Mouse (Mus musculus): ENCODE data around the gene Cd68.
"Not testable (repeated sequence)": the region's sequence is repeated elsewhere in the genome, so short reads cannot be mapped to it uniquely, and the experiment has no call there.

The Cd68 gene

DNA sequence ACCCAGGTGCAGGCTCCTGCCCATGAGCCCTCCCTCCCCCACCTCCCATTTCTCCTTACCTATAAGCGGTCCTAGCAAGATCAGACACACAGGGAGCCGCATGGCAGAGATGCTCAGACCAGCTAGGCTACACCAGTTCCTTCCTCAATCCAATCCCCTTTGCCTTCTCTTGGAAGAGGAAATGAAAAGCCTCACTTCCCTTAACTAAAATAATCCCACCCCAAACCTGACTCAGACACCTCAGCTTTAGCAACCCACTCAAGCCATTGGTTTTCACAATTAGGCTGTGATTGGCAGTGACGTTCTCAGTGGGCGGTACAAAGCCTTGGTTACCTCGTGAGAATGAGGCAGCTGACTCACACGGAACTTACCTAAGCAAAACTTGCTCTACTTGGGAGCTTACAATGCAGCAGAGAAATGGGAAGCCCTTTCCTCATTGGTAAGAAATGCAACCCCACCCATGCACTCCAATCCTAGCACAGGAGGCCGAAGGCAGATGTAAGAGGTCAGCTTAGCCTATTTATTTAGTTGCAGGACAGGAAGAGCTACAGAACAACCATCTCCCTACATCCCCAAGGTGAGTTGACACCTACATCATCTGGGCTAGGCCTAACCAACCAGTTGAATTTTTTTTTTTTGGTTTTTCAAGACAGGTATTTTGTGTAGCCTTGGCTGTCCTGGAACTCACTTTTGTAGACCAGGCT is at the start of gene Cd68:
Gene Cd68, minus strand, starts transcription at position 193 of the 704 bp plus-strand sequence.
- DNase-seq (ENCODE audit: inconsistent ontology term), result no peak

DNA sequence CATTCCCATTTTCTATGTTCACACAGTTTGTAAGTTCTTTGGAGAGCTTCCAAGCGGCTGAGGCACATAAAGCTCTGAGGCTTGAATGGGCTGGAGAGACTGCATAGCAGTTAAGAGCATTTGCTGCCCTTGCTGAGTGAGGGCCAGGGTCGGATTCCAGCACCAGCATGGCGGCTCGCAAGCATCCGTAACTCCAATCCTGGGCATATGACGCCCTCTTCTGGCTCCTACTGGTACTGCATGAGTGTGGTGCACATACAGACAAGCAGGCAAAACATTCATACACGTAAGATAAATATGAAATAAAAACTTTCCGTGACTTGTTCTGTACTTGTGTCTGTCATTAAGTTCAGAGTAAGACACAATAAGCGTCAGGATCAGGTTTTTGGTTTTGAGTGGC is 49.5 kb upstream of the Cd68 start:
- DNase-seq (ENCODE audit: inconsistent ontology term), result no peak

DNA sequence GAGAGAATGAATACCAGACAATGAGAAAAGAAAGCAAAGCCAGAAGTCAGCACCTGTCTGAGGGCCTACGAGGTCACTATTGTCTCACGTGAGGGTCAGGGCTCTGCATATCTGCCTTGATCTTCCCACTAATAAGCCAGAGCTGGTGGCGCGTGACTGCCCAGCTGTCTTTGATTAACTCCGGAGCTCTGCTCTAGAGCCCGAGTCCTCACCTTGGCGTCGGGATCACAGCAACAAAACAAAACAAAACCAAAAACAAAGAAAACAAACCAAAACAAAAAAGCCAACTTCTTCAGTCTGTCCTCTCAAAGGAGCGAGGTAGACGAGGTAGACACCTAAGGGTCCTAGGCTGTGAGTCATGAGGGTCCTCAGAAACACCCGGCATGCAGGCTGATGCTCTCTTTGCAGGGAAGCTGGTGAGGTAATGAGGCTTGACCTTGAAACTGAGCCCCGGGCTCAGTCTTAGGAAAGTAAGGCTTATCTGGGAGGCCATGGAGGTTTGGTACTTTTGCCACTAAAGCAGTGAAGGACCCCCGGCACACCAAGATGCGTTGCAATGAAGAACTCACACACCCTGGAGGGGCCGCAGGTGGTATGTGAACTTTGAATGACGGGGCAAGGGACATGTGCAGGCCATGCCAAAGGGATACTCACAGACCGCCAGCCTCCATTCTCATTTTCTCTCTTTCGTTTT is 48.8 kb upstream of the Cd68 start:
- no peak for DNase-seq (ENCODE audit: inconsistent ontology term)

DNA sequence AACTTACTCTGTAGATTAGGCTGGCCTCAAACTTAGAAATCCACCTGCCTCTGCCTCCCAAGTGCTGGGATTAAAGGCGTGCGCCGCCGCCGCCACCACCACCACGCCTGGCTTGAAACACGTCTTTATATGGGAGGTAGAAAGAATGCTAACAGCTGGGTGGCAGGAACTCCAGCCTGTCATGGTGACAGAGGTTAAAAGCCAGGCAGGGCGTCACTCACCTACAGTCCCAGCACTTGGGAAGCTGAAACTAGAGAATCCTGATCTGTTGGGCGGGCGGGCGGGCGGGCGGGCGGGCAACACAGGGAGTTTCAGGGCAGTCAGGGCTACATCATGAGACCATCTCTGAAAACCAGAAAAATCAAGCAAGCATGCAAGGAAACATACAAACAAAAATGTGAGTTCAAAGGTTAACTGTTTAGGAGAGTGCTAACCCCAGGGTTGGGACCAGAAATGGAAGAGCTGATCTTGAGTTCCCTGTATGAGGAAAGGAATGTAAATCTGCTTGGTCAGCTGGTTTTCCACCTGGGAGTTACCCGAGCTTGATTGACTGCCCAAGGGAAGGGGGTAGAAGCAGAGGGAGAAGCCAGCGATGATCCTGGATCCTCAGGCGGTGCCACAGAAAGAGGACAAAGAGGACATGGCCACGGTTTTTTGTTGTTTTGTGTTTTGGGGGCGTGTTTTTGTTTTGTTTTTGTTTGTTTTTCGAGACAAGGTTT is 47.2 kb upstream of the Cd68 start:
- no peak for DNase-seq (ENCODE audit: inconsistent ontology term)

DNA sequence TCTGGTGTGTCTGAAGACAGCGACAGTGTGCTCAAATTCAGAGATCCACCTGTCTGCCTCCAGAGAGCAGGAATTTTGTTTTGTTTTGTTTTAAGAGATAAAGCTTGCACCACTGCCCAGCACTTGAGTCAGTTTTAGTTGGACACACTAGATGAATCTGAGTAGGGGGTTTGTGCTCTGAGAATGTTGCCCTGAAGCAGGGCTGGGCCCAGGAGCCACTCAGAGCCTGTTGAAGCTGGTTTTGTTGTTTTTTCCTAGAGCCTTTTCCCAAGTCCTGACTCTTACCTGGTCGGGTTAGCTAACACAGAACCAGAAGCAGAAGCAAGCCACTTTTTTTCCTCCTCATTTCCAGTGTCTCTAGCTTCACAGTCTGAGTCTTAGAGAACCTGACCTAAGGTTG is 45.1 kb upstream of the Cd68 start:
- no peak for DNase-seq (ENCODE audit: inconsistent ontology term)

DNA sequence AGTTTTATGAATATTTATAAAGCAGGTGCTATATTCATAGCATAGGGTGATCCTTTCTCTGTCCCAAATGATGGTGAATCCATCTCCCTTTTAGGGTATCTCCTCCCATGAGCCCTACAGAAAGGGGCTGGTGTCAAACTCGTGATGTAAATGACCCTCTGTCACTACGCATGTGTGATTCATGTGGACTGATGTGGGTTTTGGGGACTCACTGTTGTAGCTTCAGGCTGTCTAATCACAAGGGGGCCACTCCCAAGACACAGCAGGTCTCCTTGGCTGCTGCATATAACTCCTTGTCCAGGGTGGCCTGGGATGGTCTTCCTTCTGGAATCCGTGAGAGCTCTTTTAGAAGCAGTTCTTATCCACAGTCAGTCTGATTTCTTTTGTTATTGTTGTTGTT is 44.5 kb upstream of the Cd68 start:
- DNase-seq (ENCODE audit: inconsistent ontology term), result no peak

DNA sequence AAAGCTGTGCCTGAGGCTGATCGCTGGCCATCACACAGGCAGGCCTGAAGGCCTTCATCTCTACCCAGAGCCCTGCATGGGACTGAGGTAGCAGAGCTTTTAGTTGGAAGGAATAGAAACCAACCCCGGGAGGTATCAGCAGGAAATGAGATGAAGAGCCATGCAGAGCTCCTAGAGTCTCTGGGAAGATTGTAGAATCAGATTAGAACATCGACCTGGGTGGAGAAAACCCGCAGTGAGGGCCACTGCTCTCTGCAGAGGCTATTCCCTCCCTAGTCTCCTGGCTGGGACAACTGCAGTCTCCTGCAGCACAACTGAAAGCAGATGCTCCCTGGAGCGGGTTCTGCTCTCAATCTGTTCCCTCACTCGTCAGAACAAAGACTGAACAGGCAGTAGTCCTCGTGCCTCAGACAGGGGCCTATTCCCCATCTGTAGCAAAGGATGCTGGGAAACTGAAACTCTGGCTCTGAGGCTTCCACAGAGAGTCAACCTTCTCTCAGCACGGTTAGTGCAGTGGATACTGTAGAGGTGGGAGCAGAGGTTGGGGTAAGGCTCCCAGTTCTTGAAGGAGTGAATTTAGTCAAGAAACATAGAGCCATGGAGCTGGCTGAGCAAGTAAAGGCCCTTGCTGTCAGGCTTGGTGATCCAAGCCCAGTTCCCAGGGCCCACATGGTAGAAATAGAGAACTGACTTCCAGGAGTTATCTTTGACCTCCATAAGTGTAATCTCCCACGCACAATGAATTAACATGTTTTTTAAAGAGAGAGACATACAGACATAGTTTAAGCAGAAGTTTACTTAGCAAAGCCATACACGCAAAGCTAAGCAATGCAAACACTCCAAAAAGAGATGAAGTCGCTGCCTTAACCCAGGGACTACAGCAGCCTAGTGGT is 43.8 kb upstream of the Cd68 start:
- no peak for DNase-seq (ENCODE audit: inconsistent ontology term)

DNA sequence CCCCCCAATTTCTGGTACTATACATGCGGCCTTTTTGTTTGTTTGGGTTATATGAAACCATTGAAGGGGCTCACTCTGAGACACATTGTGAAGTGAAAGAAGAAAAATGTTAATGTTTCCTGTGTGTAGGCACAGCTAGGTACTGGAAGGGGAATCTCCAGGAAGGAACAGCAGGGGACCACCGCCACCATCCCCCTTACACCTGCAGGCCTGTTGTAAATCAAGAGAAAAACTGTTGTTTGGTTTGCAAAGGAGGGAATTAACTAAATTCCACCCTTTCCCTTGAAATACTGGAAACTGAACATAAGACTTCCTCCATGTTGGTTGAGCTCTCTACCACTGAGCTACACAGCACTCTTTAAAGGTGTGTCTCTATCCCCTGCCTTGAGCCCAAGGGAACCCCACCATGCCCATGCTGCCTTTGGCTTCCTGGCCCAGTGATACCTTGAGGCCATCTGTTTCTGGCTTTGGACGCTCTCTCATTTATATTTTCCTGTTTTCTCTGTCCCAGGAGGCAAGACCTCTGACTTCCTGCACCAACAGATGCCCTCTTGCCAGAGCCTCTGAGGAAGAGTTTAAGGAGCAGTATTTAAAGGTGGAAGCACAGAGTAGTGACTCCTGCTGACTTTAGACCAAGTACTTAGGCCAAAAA is 42.8 kb upstream of the Cd68 start:
- no peak for DNase-seq (ENCODE audit: inconsistent ontology term)

DNA sequence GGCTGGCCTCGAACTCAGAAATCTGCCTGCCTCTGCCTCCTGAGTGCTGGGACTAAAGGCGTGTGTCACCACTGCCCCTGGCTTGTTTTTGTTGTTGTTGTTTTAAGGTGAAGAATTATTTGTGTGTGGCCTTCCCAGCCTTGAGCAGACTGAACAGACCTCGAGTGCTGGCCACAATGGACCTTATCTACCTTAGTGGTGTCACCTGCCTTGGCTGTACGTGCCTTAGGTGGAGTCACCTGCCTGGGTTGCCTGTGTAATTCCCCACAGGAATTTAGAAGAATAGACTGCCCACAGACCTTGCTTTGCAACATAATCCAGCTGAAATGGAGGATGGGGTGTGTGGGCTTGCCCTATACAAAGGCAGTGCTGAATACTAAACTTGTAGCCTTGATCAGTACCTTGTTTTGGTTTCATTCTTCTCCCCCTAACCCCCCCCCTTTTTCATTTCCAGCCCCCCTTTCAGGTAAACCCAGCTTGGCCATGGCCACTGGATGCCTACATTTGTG is 42.0 kb upstream of the Cd68 start:
- DNase-seq (ENCODE audit: inconsistent ontology term), result no peak

DNA sequence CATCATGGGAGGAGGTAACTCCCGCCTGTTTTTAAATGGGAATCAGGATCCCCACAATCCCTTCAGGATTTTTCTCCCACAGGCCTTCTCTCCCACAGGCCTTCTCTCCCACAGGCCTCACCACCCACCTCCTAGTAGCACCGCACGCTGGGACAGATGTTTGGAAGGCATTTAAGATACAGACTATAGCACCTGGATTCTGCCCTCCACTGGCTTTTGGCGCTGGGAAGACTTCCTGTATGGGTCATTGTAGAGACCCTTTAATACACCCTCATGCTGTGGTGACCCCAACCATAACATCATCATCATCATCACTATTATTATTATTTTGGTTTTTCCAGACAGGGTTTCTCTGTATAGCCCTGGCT is 41.5 kb upstream of the Cd68 start:
- no peak for DNase-seq (ENCODE audit: inconsistent ontology term)

DNA sequence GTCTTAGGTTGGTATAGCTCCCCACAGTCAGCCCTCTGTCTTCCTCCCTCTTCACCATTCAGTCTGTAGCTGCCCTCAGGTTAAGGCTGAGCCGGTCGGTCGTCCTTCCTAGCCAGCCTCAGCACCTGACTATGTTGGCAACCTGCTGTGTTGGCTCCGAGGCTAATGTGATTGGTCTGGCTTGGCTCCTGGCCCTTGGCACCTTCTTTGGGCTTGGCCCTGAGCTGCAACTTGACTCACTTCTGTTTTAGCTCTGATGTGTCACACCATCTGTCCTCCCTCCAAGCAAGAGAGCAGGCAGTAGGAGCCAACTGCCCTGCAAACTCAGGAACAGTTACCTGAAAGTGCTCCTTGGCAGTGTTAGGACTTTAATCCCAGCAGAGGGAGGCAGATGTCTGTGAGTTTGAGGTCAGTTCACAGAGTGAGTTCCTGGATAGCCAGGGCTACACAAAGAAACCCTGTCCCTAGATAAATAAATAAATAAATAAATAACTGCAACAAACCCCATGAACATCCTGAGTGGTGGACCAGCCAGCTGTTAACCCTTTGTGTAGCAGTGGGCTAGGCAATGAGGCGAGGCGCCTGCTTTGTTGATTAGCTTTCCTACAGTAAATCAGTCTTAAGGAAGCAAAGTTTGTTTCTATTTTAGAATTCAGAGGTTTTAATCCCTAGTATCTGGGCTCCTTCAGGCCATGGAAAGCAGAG is 41.0 kb upstream of the Cd68 start:
- peak; percentile 87 for DNase-seq (ENCODE audit: inconsistent ontology term)

DNA sequence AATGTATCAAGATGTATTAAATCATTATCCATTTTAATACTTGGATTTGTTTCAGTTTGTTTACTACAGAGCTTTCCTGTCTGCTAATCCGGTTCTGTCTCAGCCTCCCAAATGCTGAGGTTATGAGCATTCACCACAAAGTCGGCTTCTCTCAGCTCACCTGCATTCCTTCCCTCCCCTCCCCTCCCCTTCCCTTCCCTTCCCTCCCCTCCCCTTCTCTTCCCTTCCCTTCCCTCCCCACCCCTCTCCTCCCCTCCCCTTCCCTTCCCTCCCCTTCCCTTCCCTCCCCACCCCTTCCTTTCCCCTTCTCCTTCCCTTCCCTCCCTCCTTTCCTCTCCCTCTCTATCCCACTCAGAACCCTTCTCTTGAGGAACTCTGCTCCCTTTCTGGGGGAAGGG is 38.7 kb upstream of the Cd68 start:
- DNase-seq (ENCODE audit: inconsistent ontology term), result no peak

DNA sequence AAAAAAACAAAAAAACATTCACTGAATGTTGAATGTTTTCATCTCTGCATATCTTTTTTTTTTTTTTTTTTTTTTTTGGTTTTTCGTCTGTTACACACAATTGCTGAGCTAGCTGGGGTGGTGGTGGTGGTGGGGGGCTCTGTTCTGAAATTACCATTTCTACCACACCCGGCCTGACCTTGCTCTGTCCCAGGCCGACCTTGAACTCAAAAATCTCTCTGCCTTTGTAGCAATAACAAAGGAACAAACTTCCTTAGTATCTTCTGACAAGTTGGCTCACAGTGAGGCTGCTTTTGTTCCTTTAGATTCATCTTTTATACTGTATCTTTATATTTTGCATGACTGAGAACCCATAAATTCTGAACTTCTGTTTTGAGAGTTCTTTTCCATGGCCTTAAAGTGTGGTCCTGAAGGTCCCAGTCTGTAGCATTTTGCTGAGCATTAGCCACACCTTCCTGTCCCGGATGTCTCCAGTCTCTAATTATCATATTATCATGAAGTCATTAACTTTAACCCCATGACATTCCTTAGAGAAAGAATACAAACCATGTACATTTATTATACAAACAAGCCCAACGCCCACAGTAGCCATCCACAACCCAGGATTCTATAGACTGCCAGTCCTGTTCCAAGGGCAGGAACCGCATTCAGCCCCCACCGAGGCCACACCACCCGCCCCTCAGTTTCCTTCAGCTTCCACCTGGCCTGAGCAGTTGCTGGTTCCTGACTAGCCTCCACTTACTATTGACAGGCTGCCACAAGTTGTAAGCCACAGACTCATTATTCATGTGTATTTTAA is 38.1 kb upstream of the Cd68 start:
- DNase-seq (ENCODE audit: inconsistent ontology term), result no peak

DNA sequence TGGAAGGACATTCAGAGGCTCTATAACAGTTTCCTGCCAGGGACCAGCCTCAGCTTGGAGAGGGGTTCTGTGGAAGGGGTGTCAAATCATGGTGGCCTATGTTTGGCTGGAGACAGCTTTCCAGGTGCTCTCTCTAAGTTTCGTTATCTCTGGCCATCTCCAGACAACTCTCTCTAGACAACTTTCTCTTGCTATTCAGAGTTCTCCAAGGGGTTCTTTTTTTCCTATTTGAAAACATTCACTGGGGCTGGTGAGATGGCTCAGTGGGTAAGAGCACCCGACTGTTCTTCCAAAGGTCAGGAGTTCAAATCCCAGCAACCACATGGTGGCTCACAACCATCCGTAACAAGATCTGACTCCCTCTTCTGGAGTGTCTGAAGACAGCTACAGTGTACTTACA is 37.4 kb upstream of the Cd68 start:
- not testable (repeated sequence) for DNase-seq (ENCODE audit: inconsistent ontology term)

DNA sequence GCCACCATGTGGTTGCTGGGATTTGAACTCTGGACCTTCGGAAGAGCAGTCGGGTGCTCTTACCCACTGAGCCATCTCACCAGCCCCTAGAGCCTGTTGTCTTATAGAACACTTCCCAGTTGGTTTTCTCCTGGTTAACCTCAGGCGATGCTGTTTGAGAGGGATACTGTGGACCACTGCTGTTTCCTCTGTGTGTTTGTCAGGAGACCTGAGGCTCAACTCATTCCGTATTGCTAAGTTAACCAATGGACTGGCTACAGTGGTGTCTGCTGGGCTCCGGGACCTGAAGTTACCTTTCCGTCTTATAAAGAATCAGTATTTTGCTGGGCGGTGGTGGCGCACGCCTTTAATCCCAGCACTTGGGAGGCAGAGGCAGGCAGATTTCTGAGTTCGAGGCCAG is 36.9 kb upstream of the Cd68 start:
- not testable (repeated sequence) for DNase-seq (ENCODE audit: inconsistent ontology term)

DNA sequence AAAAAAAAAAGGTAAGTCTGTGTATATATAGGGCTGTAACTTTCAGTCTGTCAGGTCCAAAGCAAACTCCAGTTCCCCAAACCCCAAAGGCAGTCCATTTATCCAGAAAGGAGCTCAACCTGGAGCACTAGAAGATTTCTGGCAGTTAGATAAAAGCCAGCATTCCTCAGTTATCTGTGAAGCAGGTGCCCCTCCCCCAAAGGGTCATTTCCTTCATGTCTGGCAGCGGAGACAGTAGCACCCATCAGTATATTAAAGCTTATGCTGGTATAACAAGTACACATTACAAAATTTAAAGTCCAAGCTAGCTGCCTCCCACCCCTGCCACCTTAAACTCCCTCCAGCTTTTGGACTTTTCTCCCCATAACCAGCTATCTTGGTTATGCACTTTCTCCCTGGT is 33.6 kb upstream of the Cd68 start:
- DNase-seq (ENCODE audit: inconsistent ontology term), result no peak

DNA sequence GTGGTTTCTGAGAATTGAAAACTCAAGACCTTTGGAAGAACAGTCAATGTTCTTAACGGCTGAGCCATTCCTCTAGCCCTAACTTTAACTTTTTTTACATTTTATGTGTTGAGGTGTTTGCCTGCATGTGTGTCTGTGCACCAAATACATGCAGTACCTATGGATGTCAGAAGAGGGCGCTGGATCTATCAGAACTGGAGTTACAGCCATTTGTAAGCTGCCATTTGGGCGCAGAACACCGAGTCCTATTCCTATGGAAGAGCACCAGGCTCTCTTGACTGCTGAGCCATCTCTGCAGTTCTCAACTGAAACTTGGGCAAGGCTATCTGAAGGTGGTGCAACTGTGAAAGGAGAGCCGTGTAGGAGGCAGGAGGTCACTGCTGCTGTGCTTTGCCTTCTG is 32.6 kb upstream of the Cd68 start:
- no peak for DNase-seq (ENCODE audit: inconsistent ontology term)

DNA sequence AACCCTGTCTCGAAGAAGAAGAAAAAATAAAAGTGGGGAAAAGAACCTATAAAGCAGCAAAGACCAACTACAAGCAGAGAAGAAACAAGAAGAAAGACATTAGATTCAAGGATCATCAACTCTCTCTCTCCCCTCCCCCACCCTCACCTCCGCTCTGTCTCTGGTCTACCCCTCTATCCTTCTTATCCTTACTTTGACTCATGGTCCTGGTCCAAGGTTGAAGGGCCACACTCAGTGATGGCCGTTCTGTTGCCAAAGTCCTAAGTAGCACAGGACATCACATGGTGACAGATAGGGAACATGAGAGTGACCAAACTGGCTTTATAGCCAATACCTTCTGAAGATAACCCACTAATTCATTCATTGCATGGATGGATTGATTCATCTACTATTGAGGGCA is 31.4 kb upstream of the Cd68 start:
- DNase-seq (ENCODE audit: inconsistent ontology term), result no peak

DNA sequence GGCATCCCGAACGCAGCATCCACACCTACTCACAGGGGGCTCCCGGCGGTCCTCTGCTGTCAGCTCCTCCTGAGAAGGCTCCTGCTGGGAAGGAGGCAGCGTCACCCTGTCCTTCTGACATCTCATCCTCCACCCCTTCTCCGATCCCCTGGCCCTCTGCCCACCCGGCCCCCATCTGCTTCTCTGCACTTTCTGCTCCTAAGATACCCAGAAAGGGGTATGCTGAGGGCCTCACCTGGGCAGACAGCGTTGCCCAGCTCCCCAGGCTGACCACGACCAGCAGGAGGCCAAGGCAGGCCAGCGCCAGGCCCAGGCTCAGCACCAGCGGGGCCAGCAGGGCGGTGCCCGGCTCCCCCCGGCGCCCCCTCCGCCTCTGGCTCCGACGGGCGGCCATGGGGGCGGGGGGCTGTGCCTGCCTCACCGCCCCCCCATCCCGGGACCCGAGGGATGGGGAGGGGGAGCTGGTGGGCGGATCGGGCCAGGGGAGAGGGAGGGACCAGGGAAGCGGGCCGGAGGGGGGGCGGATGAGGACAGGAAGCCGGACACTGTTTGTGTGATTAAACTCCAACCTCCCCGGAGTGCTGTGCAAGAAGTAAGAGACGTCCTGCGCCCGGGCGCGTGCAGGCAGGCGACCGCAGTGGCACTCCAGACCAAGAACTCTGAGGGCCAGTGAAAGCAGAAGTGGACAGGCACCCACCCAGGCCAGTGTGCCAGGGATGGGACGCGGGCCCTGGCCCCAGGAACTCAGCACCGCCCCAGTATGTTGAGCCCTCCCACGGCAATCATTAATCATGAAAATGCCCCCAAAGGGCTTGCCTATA is 29.6 kb upstream of the Cd68 start, which contains the start of the genes Tnfsf12 and Tnfsfm13:
Gene Tnfsf12, minus strand, starts transcription at position 489 of the 821 bp plus-strand sequence.
Gene Tnfsfm13, minus strand, starts transcription at position 738 of the 821 bp plus-strand sequence.
- peak; percentile 76 for DNase-seq (ENCODE audit: inconsistent ontology term)
